Mouse (Mus musculus): ENCODE data around the gene Ddx21.

DNA sequence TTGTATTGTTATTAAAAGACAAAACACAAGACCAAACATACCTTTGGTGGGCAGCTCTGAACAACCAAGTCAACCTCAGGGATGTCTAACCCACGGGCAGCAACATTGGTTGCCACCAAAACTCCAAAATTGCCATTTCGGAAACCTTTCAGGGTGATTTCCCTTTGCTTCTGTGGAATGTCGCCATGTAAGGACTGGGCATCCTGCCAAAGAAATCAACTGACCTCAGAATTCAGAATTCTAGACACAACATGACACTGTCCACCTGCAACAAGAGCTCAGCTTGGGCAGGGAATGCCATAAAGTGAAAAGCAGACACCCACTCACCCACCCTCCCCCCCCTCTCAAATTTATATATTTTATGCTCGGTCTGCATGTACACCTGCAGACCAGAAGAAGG lies 13.5 kb downstream of the Ddx21 start:
- TF ChIP-seq EP300 (IDR thresholded peaks at IDR 0.05) = no peak
- no peak for TF ChIP-seq CTCF (IDR thresholded peaks at IDR 0.05)
